ENCODE assay signal across 9 mouse cellular contexts in genomic region chr16:90624039-90624625, GRCm38 (mm10).
DNase-seq lines count a peak whose midpoint lies in the region; ATAC-seq and TF ChIP-seq lines count a peak whose summit lies in the region.
"Had no signal": no experiment of that assay in that cellular context is flagged by ENCODE, and none has a peak within 500 bp of the region (broad histone marks: within the 10 kb centered on the region; RNA-seq: fewer than 3 reads in every experiment).

No protein-coding gene starts in this region.

- no peaks in the 10 kb centered on the region for H3K9me3 ChIP-seq in limb, embryonic 14.5 days (ENCODE audit: control insufficient read depth, low read length)

- H3K4me2 ChIP-seq in limb, embryonic 14.5 days (replicated peaks; ENCODE audit: low read depth, low read length, severe bottlenecking), result peak overlapping the region; percentile 39

- H3K4me1 ChIP-seq in limb, embryonic 14.5 days (ENCODE audit: control insufficient read depth, insufficient read depth, low read length), result peaks cover 64% of the 10 kb centered on the region

- peak overlapping the region; percentile 15; the same call in 1 of the 2 replicates for H3K4me3 ChIP-seq in limb, embryonic 14.5 days (replicated peaks; ENCODE audit: low read length)
- H3K4me3 ChIP-seq: myocyte had no signal

- no peaks in the 10 kb centered on the region for H3K36me3 ChIP-seq in limb, embryonic 14.5 days (ENCODE audit: control insufficient read depth, insufficient read depth, low read length)

- no peak for TF ChIP-seq POLR2A in limb, embryonic 14.5 days (IDR thresholded peaks at IDR 0.05; ENCODE audit: borderline replicate concordance, extremely low read depth, insufficient read depth, insufficient read length)

- peak overlapping the region; percentile 85 for H3K27ac ChIP-seq in limb, embryonic 14.5 days (replicated peaks; ENCODE audit: low read depth, low read length)

- peak; percentile 12 for DNase-seq in embryo, embryonic 10 days (ENCODE audit: low spot score)
- no peak for DNase-seq in embryo, embryonic 10.5 days (ENCODE audit: low spot score)
- DNase-seq in brain, adult 2 months (ENCODE audit: low read depth, low spot score), result peak; percentile 70
- DNase-seq in heart, adult 11 months, result peak; percentile 99
- peak; percentile 65 for DNase-seq in kidney, adult 18-20 months
- peak; percentile 94 for DNase-seq in limb, embryonic 14.5 days (ENCODE audit: low spot score)
- peak; percentile 52 for DNase-seq in ovary, postnatal 14 days (ENCODE audit: low spot score)
- DNase-seq in c-Kit-positive CD71-positive TER-119-positive erythroid progenitor cells, embryonic 14.5 days (ENCODE audit: low spot score), result no peak

- 20% methylated on average over 17 of the region's 17 CpGs for WGBS in limb, embryonic 14.5 days

- no peak overlapping the region for H3K9ac ChIP-seq in limb, embryonic 14.5 days (ENCODE audit: low read depth, low read length, severe bottlenecking)

- H3K27me3 ChIP-seq in limb, embryonic 14.5 days (ENCODE audit: control insufficient read depth, insufficient read depth, low read length), result no peaks in the 10 kb centered on the region

- peak; percentile 88 for ATAC-seq in limb, embryonic 14.5 days (ENCODE audit: low FRiP score, low read depth)

Comparison
In these comparisons a context has a peak if more than half of its experiments do, and no peak if none do; other contexts are left out.
1. DNase-seq: peak in embryo, embryonic 10 days (single experiment), brain, adult 2 months (single experiment), heart, adult 11 months (single experiment), kidney, adult 18-20 months (single experiment), limb, embryonic 14.5 days (single experiment) and ovary, postnatal 14 days (single experiment); none in embryo, embryonic 10.5 days (single experiment) and c-Kit-positive CD71-positive TER-119-positive erythroid progenitor cells, embryonic 14.5 days (single experiment).